Comparison of ENCODE assay signal across 14 mouse cellular contexts in the genomic region with DNA sequence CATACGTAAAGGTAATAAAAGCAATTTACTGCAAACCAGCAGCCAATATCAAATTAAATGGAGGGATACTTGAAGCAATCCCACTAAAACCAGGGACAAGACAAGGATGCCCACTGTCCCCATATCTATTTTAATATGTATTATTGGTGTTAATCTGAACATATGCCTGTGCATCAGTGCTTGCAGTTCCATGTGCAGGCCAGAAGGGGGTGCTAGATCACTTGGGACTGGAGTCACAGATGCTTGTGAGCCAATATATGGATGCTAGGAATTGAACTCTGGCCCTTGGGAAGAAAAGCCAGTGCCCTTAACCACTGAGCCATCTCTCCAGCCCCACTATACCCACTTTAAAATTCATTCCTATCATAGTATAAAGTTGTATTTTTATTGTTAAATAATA. TPM values are rescaled to one million over a fixed set of nuclear protein-coding genes. Genes with fewer than 3 reads are reported as not detected.
DNase-seq lines count a peak whose midpoint lies in the region; ATAC-seq and TF ChIP-seq lines count a peak whose summit lies in the region.
"Had no signal": no experiment of that assay in that cellular context is flagged by ENCODE, and none has a peak within 500 bp of the region (broad histone marks: within the 10 kb centered on the region; RNA-seq: fewer than 3 reads in every experiment).

No protein-coding gene starts in this region.

- no peak overlapping the region for H3K4me3 ChIP-seq in gastrocnemius, adult 2 months
- no peak overlapping the region for H3K4me3 ChIP-seq in lung, postnatal 0 days (ENCODE audit: low read depth, low read length)
- H3K4me3 ChIP-seq: embryonic facial prominence, embryonic 15.5 days; heart, embryonic 15.5 days; limb, embryonic 15.5 days; midbrain, embryonic 13.5 days had no signal

- no peak overlapping the region for H3K4me2 ChIP-seq in lung, postnatal 0 days (replicated peaks; ENCODE audit: low read depth, low read length)
- H3K4me2 ChIP-seq: embryonic facial prominence, embryonic 15.5 days; heart, embryonic 15.5 days; limb, embryonic 15.5 days; midbrain, embryonic 13.5 days had no signal

- H3K9me3 ChIP-seq in lung, postnatal 0 days (ENCODE audit: low read length), result no peaks in the 10 kb centered on the region
- H3K9me3 ChIP-seq: embryonic facial prominence, embryonic 15.5 days; heart, embryonic 15.5 days; limb, embryonic 15.5 days; midbrain, embryonic 13.5 days had no signal

- DNase-seq in gastrocnemius, adult 2 months, result no peak
- no peak for DNase-seq in gastrocnemius, postnatal 4 days (ENCODE audit: low spot score in 2 of 2)
- no peak for DNase-seq in lung, postnatal 0 days (ENCODE audit: low spot score)
- DNase-seq in lung, postnatal 25 days (ENCODE audit: low spot score), result no peak
- DNase-seq in ZHBTc4 (ENCODE audit: low read depth, low spot score), result peak; percentile 38
- no peak for DNase-seq in urinary bladder, postnatal 4 days (ENCODE audit: low spot score in 2 of 2)
- DNase-seq in embryo, embryonic 10.5 days (ENCODE audit: low spot score), result no peak
- DNase-seq: cerebellum, adult 9-10 months; layer of hippocampus, adult 9-11 months had no signal

- ATAC-seq in lung, postnatal 0 days, result no peak
- ATAC-seq in megakaryocyte-erythroid progenitor cell, adult 5-6 weeks (replicated peaks; ENCODE audit: low FRiP score, low TSS enrichment, poor library complexity, severe bottlenecking), result 0 out of 2 replicates have a peak, but pooled peaks have one; percentile 65
- ATAC-seq: midbrain, embryonic 13.5 days had no signal

- intact Hi-C loops in gastrocnemius, adult 2 months (cut with DNase I), result no loop called here

- no peak for TF ChIP-seq EP300 in lung, postnatal 0 days (IDR thresholded peaks at IDR 0.05)

- H3K36me3 ChIP-seq in lung, postnatal 0 days (ENCODE audit: insufficient read depth, low read length), result no peaks in the 10 kb centered on the region
- H3K36me3 ChIP-seq: embryonic facial prominence, embryonic 15.5 days; heart, embryonic 15.5 days; limb, embryonic 15.5 days; midbrain, embryonic 13.5 days had no signal

- H3K27ac ChIP-seq in gastrocnemius, adult 2 months, result no peak overlapping the region
- H3K27ac ChIP-seq in lung, postnatal 0 days (ENCODE audit: low read length), result no peak overlapping the region
- H3K27ac ChIP-seq: embryonic facial prominence, embryonic 15.5 days; heart, embryonic 15.5 days; limb, embryonic 15.5 days; midbrain, embryonic 13.5 days had no signal

- WGBS in lung, postnatal 0 days, result 87% methylated on average over 1 of the region's 1 CpGs

- TF ChIP-seq CTCF in gastrocnemius, adult 2 months (IDR thresholded peaks at IDR 0.05), result peak; percentile 47
- TF ChIP-seq CTCF in lung, postnatal 0 days (IDR thresholded peaks at IDR 0.05), result peak; percentile 48

- H3K27me3 ChIP-seq in lung, postnatal 0 days (replicated peaks; ENCODE audit: insufficient read depth, low read length), result no peaks in the 10 kb centered on the region
- H3K27me3 ChIP-seq: embryonic facial prominence, embryonic 15.5 days; heart, embryonic 15.5 days; limb, embryonic 15.5 days; midbrain, embryonic 13.5 days had no signal

- no peaks in the 10 kb centered on the region for H3K4me1 ChIP-seq in lung, postnatal 0 days (ENCODE audit: insufficient read depth, low read depth, low read length)
- H3K4me1 ChIP-seq: embryonic facial prominence, embryonic 15.5 days; heart, embryonic 15.5 days; limb, embryonic 15.5 days; midbrain, embryonic 13.5 days had no signal

- no peak overlapping the region for H3K9ac ChIP-seq in lung, postnatal 0 days (replicated peaks; ENCODE audit: low read depth)
- H3K9ac ChIP-seq: embryonic facial prominence, embryonic 15.5 days; heart, embryonic 15.5 days; limb, embryonic 15.5 days; midbrain, embryonic 13.5 days had no signal

RNA-seq across cellular contexts. Expression of gene D330045A20Rik, which starts 55.9 kb away (rescaled TPM):
- total RNA-seq in gastrocnemius, adult 2 months (2021), result under 1 TPM in 1 of 2 experiments, not detected in 1; 0.25 TPM
- 1 to 10 TPM in 1 of 2 experiments, under 1 TPM in 1; 0.66 to 1.2 TPM for total RNA-seq in gastrocnemius, postnatal 4 days (2021)
- 0.07 and 0.13 TPM in 2 replicates for polyA plus RNA-seq in lung, postnatal 0 days (2015; fragmentation: Nextera tagmentation; extraction: Ambion mirVana)
- 0.98 and 3.3 TPM in 2 replicates for total RNA-seq in megakaryocyte-erythroid progenitor cell, adult 5-6 weeks (2014; fragmentation: Nextera tagmentation)
- 4.3 and 5.3 TPM in 2 replicates for total RNA-seq in megakaryocyte-erythroid progenitor cell, adult 5-6 weeks (2017)
